Mouse (Mus musculus): ENCODE results near the gene Ubap2. TPM values are rescaled to one million over a fixed set of nuclear protein-coding genes. Genes with fewer than 3 reads are reported as not detected.

The Ubap2 gene
- polyA plus RNA-seq, 1 experiment from 2014 or later = 95.6 TPM

GRCm38 (mm10) chr4:41295507-41295906 is 20.6 kb upstream of the Ubap2 start:
- WGBS = 95% methylated on average over 11 of the region's 11 CpGs
- no peak overlapping the region for H3K4me3 ChIP-seq
- DNase-seq (ENCODE audit: low spot score) = no peak
- no peaks in the 10 kb centered on the region for H3K27me3 ChIP-seq (ENCODE audit: low read depth, poor library complexity, severe bottlenecking)
- no peak overlapping the region for H3K27ac ChIP-seq
- no peaks in the 10 kb centered on the region for H3K4me1 ChIP-seq
- peaks cover 98% of the 10 kb centered on the region for H3K36me3 ChIP-seq
- H3K9me3 ChIP-seq (replicated peaks) = no peaks in the 10 kb centered on the region

DNA sequence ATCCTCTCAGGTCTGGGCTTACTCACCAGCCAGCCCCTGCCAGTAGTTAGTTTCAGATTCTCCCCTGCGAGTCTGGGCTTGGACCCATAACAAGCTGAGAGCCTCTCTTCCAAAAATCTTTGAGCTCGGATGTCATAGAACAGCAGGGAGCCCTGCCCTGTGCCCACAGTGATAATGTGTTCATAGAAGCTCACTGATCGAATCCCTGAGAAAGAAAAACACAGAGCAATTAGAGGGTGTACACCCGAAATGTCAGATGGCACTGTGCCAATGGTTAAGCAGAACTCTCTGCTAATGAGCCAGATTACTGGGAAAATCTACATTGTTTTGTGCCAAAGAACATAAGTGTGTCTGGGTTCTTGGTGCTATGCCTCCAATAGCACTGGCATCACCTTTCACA is 19.0 kb upstream of the Ubap2 start:
- no peaks in the 10 kb centered on the region for H3K4me1 ChIP-seq
- H3K9me3 ChIP-seq (replicated peaks) = no peaks in the 10 kb centered on the region
- DNase-seq (ENCODE audit: low spot score) = no peak
- H3K36me3 ChIP-seq = peaks cover 91% of the 10 kb centered on the region
- H3K4me3 ChIP-seq = no peak overlapping the region
- WGBS = 88% methylated on average over 4 of the region's 4 CpGs
- H3K27ac ChIP-seq = no peak overlapping the region
- H3K27me3 ChIP-seq (ENCODE audit: low read depth, poor library complexity, severe bottlenecking) = no peaks in the 10 kb centered on the region

GRCm38 (mm10) chr4:41289802-41290201 is 14.9 kb upstream of the Ubap2 start:
- H3K9me3 ChIP-seq (replicated peaks) = no peaks in the 10 kb centered on the region
- H3K27me3 ChIP-seq (ENCODE audit: low read depth, poor library complexity, severe bottlenecking) = no peaks in the 10 kb centered on the region
- H3K27ac ChIP-seq = no peak overlapping the region
- H3K36me3 ChIP-seq = peaks cover 51% of the 10 kb centered on the region
- WGBS = 81% methylated on average over 7 of the region's 7 CpGs
- no peak overlapping the region for H3K4me3 ChIP-seq
- H3K4me1 ChIP-seq = 0 out of 2 replicates have a peak, but pooled peaks cover 3% of the 10 kb centered on the region
- DNase-seq (ENCODE audit: low spot score) = no peak

DNA sequence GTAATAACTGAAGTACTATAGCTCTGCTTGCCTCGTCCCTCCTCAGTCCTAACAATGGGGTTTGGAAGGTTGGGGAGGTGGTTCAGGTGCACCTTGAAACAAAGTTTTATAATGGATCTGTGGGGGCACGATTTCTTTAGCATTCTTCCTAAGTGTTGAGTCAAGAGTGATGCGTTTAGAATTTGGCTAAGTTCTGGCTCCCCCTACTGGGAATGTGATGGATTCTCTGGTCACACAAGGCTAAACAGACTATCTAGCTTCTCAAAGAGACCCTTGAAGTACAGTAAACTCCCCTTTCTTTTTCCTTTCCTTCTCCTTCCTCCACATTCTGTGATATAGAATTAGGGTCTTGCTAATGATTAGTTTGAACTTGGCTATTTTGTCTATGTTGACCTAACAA is 11.5 kb upstream of the Ubap2 start:
- H3K9me3 ChIP-seq (replicated peaks) = no peaks in the 10 kb centered on the region
- H3K27me3 ChIP-seq (ENCODE audit: low read depth, poor library complexity, severe bottlenecking) = no peaks in the 10 kb centered on the region
- H3K36me3 ChIP-seq = peaks cover 18% of the 10 kb centered on the region
- DNase-seq (ENCODE audit: low spot score) = no peak
- no peak overlapping the region for H3K4me3 ChIP-seq
- WGBS = 29% methylated on average over 3 of the region's 3 CpGs
- 0 out of 2 replicates have a peak, but pooled peaks cover 8% of the 10 kb centered on the region for H3K4me1 ChIP-seq
- no peak overlapping the region for H3K27ac ChIP-seq

GRCm38 (mm10) chr4:41284087-41284486 is 9.1 kb upstream of the Ubap2 start:
- Histone ChIP-seq H3K27me3 (ENCODE audit: low read depth, poor library complexity, severe bottlenecking) (no peaks in the 10 kb centered on the region), H3K36me3 (no peaks in the 10 kb centered on the region), H3K27ac (peak overlapping the region; percentile 36; the same call in 1 of the 2 replicates), H3K4me1 (0 out of 2 replicates have a peak, but pooled peaks cover 8% of the 10 kb centered on the region), H3K4me3 (no peak overlapping the region), H3K9me3 (replicated peaks) (no peaks in the 10 kb centered on the region)
- no peak for DNase-seq (ENCODE audit: low spot score)
- 70% methylated on average over 2 of the region's 2 CpGs for WGBS

GRCm38 (mm10) chr4:41275927-41276326 is 983 bp upstream of the Ubap2 start:
- Histone ChIP-seq H3K9me3 (replicated peaks) (no peaks in the 10 kb centered on the region), H3K36me3 (peaks cover 16% of the 10 kb centered on the region), H3K4me3 (peak overlapping the region; percentile 75), H3K27me3 (ENCODE audit: low read depth, poor library complexity, severe bottlenecking) (no peaks in the 10 kb centered on the region), H3K27ac (peak overlapping the region; percentile 96), H3K4me1 (peaks cover 26% of the 10 kb centered on the region)
- WGBS = 77% methylated on average over 5 of the region's 5 CpGs
- no peak for DNase-seq (ENCODE audit: low spot score)

DNA sequence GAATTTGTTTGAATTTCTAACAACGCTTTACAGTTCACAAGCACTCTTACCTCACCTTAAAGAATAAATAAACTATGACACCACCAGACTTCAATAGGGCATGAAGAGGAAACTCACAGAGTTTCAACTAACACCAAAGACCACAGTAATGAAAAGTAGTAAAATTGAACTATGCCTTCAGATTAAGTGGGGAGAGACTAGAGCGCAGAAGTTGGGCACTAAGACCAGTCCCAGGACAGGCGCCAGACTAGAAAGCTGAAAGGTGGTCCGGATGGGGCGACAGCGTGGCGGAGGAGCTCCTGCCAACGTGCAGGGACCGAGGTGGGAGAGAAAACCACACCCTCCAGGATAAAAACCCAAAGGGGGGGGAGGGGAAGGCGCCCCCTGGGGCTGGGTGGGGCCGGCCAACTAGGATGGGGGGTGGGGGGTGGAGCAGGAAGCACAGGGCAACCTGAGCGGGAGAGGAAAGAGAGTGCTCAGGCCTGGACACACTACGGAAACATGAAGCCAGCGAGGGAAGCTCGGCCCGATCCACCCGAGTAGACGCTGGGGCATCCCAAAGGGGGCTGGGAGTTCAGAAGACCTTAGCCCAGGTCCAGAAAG is 466 bp downstream of the Ubap2 start:
- Histone ChIP-seq H3K4me1 (peaks cover 26% of the 10 kb centered on the region), H3K9me3 (replicated peaks) (no peaks in the 10 kb centered on the region), H3K4me3 (peak overlapping the region; percentile 75), H3K27me3 (ENCODE audit: low read depth, poor library complexity, severe bottlenecking) (no peaks in the 10 kb centered on the region), H3K36me3 (peaks cover 30% of the 10 kb centered on the region), H3K27ac (peak overlapping the region; percentile 96)
- WGBS = under 1% methylated on average over 18 of the region's 18 CpGs
- DNase-seq (ENCODE audit: low spot score) = no peak

- no peaks in the 10 kb centered on the region for H3K27me3 ChIP-seq (ENCODE audit: low read depth, poor library complexity, severe bottlenecking)
- peaks cover 10% of the 10 kb centered on the region for H3K4me1 ChIP-seq
- DNase-seq (ENCODE audit: low spot score) = no peak
- H3K27ac ChIP-seq = no peak overlapping the region
- H3K36me3 ChIP-seq = peaks cover 90% of the 10 kb centered on the region
- H3K9me3 ChIP-seq (replicated peaks) = no peaks in the 10 kb centered on the region
- H3K4me3 ChIP-seq = no peak overlapping the region
These were observed 6.8 kb downstream of the Ubap2 start for GRCm38 (mm10) chr4:41268133-41268532.

DNA sequence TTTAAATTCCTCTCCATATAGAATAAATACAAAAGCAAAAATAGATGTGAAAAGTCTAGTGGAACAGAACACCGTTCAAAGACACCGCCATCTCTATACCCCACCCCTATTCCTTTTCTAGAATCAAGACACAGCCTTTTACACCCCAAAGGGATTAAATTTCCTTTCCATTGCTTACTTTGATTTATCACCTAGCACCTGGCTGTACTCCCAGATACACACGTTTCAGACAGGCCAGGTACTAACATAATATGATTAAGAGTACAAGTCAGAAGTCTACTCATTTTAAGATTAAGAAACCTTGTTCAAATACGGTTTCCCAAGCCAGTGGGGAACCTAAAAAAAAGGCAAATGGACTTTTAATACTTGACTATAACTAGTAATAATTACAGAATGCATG is 8.6 kb downstream of the Ubap2 start:
- Histone ChIP-seq H3K4me3 (no peak overlapping the region), H3K27ac (no peak overlapping the region), H3K27me3 (ENCODE audit: low read depth, poor library complexity, severe bottlenecking) (no peaks in the 10 kb centered on the region), H3K4me1 (no peaks in the 10 kb centered on the region), H3K36me3 (peaks cover 96% of the 10 kb centered on the region), H3K9me3 (replicated peaks) (no peaks in the 10 kb centered on the region)
- no peak for DNase-seq (ENCODE audit: low spot score)
- 88% methylated on average over 4 of the region's 4 CpGs for WGBS

- H3K27me3 ChIP-seq (ENCODE audit: low read depth, poor library complexity, severe bottlenecking) = no peaks in the 10 kb centered on the region
- H3K4me1 ChIP-seq = no peaks in the 10 kb centered on the region
- no peak for DNase-seq (ENCODE audit: low spot score)
- no peak overlapping the region for H3K27ac ChIP-seq
- no peaks in the 10 kb centered on the region for H3K9me3 ChIP-seq (replicated peaks)
- H3K4me3 ChIP-seq = no peak overlapping the region
- H3K36me3 ChIP-seq = peaks cover 66% of the 10 kb centered on the region
These were observed 14.3 kb downstream of the Ubap2 start for GRCm38 (mm10) chr4:41260691-41261090.

DNA sequence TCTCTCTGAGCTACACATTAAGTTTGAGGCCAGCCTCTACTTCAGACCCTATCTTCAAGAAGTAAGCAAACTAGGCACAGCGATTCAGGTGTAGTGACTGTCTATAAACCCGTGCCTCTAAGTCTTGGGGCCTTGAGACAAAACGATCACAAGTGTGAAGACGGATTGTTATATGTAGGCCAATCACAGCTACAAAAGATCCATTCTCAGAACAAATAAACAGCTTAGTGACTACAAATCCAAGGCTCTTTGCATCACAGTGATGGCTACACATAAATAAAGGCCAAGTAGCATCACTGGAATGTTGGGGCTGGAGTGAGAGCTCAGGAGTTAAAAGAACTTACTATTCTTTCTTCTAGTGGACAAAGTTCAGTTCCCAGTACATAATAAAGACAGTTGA is 15.9 kb downstream of the Ubap2 start:
- H3K27me3 ChIP-seq (ENCODE audit: low read depth, poor library complexity, severe bottlenecking) = no peaks in the 10 kb centered on the region
- H3K36me3 ChIP-seq = peaks cover 53% of the 10 kb centered on the region
- H3K4me3 ChIP-seq = no peak overlapping the region
- 0 out of 2 replicates have a peak, but pooled peaks cover 2% of the 10 kb centered on the region for H3K4me1 ChIP-seq
- 89% methylated on average over 4 of the region's 4 CpGs for WGBS
- DNase-seq (ENCODE audit: low spot score) = no peak
- H3K27ac ChIP-seq = no peak overlapping the region
- H3K9me3 ChIP-seq (replicated peaks) = no peaks in the 10 kb centered on the region

GRCm38 (mm10) chr4:41257752-41258151 is 17.2 kb downstream of the Ubap2 start:
- 0 out of 2 replicates have a peak, but pooled peaks cover 4% of the 10 kb centered on the region for H3K4me1 ChIP-seq
- 100% methylated on average over 1 of the region's 1 CpGs for WGBS
- H3K36me3 ChIP-seq = peaks cover 52% of the 10 kb centered on the region
- H3K27me3 ChIP-seq (ENCODE audit: low read depth, poor library complexity, severe bottlenecking) = no peaks in the 10 kb centered on the region
- no peaks in the 10 kb centered on the region for H3K9me3 ChIP-seq (replicated peaks)
- no peak for DNase-seq (ENCODE audit: low spot score)
- no peak overlapping the region for H3K4me3 ChIP-seq
- H3K27ac ChIP-seq = no peak overlapping the region

DNA sequence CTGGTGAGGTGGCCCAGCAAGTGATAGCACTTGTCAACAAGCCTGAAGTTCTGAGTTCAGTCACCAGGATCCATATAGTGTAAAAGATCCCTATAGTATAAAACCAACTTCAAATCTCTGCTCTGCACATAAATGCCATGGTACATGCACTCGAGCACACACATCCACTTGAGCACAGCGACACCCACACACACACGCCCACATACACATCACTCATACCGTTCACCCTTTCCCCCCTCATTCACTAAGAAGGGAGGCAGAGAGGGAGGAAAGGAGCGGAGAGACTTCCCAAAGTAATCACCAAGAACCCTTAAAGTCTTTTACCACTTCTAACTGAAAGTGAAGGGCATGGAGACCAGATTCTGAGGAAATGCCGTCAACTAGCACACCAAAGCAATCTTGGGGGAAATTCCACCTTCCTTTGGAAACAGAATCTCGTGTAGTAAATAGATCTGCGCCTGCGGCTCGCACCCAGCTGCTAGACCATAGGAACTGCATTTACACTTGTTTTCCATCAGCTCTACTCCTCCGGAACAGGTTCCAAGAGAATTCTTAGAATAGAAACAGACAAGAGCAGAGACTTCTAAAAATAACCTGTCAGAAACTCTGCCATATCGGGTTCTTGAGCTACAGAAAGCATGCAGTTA is 19.3 kb downstream of the Ubap2 start:
- Histone ChIP-seq H3K4me1 (0 out of 2 replicates have a peak, but pooled peaks cover 4% of the 10 kb centered on the region), H3K9me3 (replicated peaks) (no peaks in the 10 kb centered on the region), H3K36me3 (peaks cover 56% of the 10 kb centered on the region), H3K27me3 (ENCODE audit: low read depth, poor library complexity, severe bottlenecking) (no peaks in the 10 kb centered on the region), H3K4me3 (no peak overlapping the region), H3K27ac (no peak overlapping the region)
- 94% methylated on average over 12 of the region's 12 CpGs for WGBS
- no peak for DNase-seq (ENCODE audit: low spot score)

Measured in limb, embryonic 10.5 days (tissue).